In genomic region chr9:10400099-10400498, GRCm38 (mm10) we compare ENCODE assay signal across 12 mouse cellular contexts.
"Had no signal": no experiment of that assay in that cellular context is flagged by ENCODE, and none has a peak within 500 bp of the region (broad histone marks: within the 10 kb centered on the region; RNA-seq: fewer than 3 reads in every experiment).

No protein-coding gene starts in this region.

- H3K4me1 ChIP-seq: limb, embryonic 13.5 days; stomach, embryonic 15.5 days had no signal

- H3K27me3 ChIP-seq: limb, embryonic 13.5 days; stomach, embryonic 15.5 days had no signal

- ATAC-seq: intestine, embryonic 16.5 days; lung, postnatal 0 days had no signal

- DNase-seq: left cerebral cortex, postnatal 4 days; lung, adult 18-20 months; lung, postnatal 4 days; right cerebral cortex, postnatal 14 days; thymus, adult 2 months; thymus, postnatal 25 days had no signal

- H3K4me2 ChIP-seq: limb, embryonic 13.5 days; midbrain, embryonic 11.5 days; stomach, embryonic 15.5 days had no signal

- H3K36me3 ChIP-seq: limb, embryonic 13.5 days; stomach, embryonic 15.5 days had no signal

- H3K9ac ChIP-seq: limb, embryonic 13.5 days; liver, embryonic 14.5 days; stomach, embryonic 15.5 days had no signal

- H3K9me3 ChIP-seq: limb, embryonic 13.5 days; stomach, embryonic 15.5 days had no signal

- H3K27ac ChIP-seq: limb, embryonic 13.5 days; liver, embryonic 14.5 days; stomach, embryonic 15.5 days had no signal

- H3K4me3 ChIP-seq: limb, embryonic 13.5 days; stomach, embryonic 15.5 days had no signal
